Mouse (Mus musculus) urinary bladder, adult 2 months (tissue): ENCODE measurements around the gene C1qtnf5. TPM values are rescaled to one million over a fixed set of nuclear protein-coding genes. Genes with fewer than 3 reads are reported as not detected.
"Not testable (repeated sequence)": the region's sequence is repeated elsewhere in the genome, so short reads cannot be mapped to it uniquely, and the experiment has no call there.

Experiments used
- DNase-seq: peaks from one replicate; pipeline ENCODE4 v3.0.0; 2022; ENCODE audit warnings: low spot score
- polyA plus RNA-seq: library from polyadenylated mRNA; depleted of rRNA; stranded (reverse); fragments of >200 nt; gene quantifications from 2 replicates; pipeline ENCODE4 v1.2.3, GENCODE M21; 2012

The C1qtnf5 gene
- polyA plus RNA-seq, 1 experiment = 31.4 TPM

GRCm38 (mm10) chr9:44105781-44106180, 1.3 kb upstream of the C1qtnf5 start:
- DNase-seq = no peak

DNA sequence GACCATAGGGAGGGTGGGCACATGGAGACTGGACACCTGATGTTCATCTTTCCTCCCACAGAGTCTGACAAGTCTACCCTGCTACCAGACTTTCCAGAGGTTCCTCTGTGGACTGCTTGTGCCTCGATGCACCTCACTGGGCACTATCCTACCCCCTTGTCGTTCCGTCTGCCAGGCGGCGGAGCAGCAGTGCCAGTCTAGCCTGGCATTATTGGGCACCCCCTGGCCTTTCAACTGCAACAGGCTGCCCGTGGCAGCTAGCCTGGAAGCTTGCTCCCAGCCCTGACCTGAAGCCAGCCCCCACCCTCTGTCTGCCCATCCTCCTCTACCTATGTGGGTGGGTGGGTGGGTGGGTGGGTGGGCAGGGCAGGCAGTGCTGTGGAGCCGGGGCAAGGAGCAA, 863 bp upstream of the C1qtnf5 start:
- DNase-seq = no peak

- no peak for DNase-seq
Observed at GRCm38 (mm10) chr9:44106596-44106995, 449 bp upstream of the C1qtnf5 start.

- DNase-seq = no peak
Observed at GRCm38 (mm10) chr9:44107557-44108179, 623 bp downstream of the C1qtnf5 start.

DNA sequence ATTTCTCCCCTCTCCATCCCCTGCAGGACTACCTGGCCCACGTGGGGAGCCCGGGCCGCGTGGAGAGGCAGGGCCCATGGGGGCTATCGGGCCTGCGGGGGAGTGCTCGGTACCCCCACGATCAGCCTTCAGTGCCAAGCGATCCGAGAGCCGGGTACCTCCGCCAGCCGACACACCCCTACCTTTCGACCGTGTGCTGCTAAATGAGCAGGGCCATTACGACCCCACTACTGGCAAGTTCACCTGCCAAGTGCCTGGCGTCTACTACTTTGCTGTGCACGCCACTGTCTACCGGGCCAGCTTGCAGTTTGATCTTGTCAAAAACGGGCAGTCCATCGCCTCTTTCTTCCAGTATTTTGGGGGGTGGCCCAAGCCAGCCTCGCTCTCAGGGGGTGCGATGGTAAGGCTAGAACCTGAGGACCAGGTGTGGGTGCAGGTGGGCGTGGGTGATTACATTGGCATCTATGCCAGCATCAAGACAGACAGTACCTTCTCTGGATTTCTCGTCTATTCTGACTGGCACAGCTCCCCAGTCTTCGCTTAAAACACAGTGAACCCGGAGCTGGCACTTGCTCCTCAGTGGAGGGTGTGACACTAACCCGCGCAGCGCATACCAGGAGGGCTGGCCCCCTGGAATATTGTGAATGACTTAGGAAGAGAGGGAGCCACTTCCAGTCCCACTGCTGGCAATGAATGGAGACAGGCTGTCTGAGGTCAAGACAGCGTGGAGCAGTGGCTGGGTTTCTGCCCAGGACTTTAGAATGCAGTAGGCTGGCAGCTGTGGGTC, 1.4 kb downstream of the C1qtnf5 start:
- no peak for DNase-seq

DNA sequence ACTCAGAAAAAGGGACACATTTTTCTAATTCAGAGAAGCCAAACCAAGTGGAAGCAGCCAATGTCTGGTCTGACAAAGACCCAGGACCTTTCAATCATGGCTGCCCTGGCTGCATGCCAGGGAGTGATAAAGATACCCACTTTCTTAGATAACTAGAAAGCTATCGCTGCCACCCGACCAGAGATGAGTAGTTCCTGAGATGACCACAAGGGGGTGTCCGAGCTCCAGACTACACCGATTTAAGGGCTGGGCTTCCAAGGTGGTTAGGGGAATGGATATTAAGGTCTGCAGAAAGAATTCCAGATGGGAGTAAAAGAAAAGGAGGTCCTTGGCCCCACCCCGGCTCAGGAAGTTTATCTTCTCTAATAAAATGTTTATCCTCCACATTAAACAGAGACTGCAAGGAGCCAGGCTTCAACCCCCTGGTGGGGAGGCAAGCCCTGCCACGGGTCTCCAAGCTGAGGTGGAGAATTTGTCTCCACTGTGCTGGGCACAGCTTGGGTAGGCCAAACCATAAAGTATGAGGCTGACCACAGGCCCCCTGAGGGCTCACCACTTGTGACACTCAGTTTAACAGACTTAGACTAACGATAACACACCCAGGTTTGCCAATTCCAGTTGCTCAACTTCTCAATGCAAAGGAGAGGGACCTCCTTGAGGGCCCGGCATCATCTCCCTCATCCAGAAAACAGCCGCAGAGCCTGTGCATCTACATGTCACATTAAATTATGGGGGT, 2.5 kb downstream of the C1qtnf5 start:
- no peak for DNase-seq

DNA sequence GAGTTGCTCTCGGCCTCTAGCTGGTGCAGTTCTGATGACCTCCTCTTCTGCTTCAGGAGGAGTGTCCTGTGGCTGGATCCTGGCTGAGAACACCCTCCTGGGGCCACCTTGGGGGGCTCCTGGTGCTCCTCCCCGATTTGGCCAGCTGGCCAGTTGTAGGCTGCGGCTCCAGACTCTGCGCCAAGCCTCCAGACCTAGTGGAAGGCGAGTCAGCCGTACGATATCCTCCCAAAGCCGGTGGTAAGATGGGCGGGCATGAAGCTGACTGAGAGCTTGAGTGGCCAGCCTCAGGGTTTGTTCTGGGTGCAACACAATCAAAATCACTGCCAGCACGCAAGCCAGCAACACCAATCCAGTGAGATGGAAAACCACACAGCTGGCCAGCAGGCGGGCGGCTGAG, 4.9 kb downstream of the C1qtnf5 start:
- not testable (repeated sequence) for DNase-seq

DNA sequence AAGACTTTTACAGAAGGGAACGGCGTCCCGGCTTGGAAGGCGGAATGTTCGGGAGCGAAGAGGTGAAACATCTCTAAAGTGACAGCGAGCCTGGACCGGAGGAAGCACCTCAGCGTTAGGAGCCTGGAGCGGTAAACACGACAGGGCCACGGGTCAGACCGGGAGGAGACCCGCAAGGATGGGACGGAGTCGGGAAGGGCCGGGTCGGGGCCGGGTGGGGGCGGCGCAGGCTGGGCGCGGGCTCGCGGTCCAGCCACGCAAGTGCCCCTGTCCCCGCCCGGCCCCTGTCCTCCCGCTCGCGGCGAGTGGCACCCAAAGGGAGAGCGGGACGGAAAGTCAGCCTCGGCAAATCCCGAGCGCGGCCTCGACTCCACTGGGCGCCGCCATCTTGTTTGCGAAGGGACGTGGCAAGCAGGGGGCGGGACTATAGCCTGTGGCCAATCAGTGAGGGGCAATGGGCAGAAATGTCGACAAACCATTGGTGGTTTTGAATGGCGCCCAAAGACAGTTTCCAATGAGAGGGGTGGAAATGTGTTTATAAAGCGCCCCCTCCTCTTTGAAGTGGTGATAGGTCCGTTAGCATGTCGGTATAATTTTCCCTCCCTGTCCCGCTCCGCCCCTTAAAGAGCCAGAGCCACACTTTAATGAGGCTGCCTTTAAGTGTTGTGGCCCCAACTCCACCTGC, 6.2 kb downstream of the C1qtnf5 start, which contains the start of the genes Gm49380 and Rnf26:
Gene Gm49380 (minus strand): TSS at position 396 of the 685 bp plus-strand sequence.
Gene Rnf26 (minus strand): TSS at position 413 of the 685 bp plus-strand sequence.
- peak; percentile 83 for DNase-seq

DNA sequence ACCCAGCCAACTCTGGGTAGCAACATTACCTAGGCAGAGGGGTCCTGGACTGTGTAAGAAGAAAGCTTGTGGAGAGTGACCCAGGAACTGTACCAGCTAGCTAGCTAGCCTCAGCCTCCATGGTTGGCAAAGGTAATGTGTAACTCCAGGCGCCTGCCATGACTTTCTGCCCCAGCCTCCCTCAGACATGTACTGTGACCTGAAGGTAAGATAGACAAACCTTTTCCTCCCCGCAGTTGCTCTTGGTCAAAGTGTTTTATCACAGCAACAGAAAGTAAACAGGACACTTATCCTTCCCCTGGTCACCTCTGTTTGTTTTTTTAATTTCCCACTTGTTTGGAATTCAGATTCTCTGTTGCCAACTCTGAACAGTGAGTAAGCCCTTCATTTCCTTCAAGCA, 7.4 kb downstream of the C1qtnf5 start:
- no peak for DNase-seq

- DNase-seq = no peak
Observed at GRCm38 (mm10) chr9:44115599-44115998, 8.6 kb downstream of the C1qtnf5 start.

GRCm38 (mm10) chr9:44116182-44116581, 9.1 kb downstream of the C1qtnf5 start:
- no peak for DNase-seq

DNA sequence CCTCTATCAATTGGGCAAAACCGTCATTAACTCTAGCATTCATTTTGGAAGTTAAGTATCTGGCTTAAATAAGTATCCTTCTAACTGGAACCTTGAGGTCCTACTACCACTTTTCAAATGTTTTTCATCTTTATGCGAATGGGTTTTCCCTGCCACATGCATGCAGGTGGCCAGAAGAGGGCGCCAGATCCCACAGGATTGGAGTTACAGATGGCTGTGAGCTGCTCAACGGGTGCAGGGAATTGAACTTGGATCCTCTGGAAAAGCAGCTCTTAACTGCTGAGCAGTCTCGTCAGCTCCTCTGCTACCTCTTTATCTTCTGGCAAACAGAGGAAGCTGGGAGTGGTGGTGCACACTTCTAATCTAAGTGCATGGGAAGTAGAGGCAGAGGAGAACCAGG, 12.0 kb downstream of the C1qtnf5 start:
- no peak for DNase-seq

- no peak for DNase-seq
Observed at GRCm38 (mm10) chr9:44119948-44120465, 13.0 kb downstream of the C1qtnf5 start.

GRCm38 (mm10) chr9:44124317-44124716, 17.3 kb downstream of the C1qtnf5 start:
- DNase-seq = no peak

DNA sequence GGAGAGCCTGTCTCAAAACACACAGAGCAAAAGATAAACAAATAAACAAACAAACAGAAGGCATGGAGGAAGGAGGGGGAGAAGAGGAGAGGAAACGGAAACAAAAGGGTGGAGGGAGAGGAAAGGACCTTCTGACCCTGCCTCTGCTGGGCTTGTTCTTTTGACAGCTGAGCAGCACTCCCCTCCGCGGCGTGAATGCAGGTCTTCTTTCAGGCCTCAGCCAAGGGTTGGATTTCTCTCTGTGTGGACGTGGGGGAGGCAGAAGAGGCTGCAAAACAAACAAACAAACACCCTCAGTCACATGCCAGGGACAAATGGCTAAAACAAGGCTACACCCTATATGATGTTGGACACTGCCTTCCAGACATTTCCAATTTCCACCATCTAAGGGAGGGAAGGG, 18.0 kb downstream of the C1qtnf5 start:
- DNase-seq = no peak

DNA sequence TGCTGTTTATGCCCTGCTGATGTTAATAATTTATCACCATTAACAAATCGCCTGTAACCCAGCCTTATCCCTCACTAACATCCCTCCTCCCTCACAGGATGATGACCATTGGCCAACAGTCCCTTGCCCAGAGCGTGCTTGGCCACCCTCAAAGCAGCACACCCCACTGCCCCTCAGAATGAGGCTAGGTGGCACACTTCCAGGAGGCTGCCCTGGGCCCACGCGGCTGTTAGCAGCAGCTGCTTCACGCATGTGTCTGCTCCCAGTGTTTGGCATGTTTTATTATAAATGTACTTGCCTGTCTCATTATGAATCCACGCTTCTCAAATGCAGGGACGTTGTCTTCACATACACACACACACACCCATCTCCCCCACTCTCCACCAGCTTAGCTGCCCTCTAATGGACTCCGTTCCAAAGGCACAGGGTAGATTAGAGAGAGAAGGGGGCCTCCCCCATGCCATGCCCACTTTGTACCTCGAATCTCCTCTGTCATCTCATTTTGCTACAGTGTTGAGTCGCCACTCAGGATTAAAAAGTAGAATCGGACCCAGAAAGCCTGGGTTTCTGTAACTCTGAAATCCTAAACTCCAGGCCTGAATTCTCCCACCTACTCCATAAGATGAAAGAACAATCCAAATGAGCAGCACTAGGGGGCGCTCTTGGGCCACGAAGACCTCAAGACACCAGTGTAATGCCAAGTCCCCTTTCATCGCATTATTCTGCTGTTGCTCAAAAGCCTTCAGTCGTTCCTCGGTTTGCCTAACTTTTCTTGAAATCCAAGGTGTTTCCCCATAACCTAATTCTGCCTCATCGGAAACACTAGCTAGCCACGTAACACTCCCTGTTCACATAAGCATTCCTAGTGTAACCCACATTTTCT, 18.7 kb downstream of the C1qtnf5 start:
- no peak for DNase-seq

- DNase-seq = no peak
Observed at GRCm38 (mm10) chr9:44126746-44127145, 19.7 kb downstream of the C1qtnf5 start.

GRCm38 (mm10) chr9:44127351-44127801, 20.3 kb downstream of the C1qtnf5 start:
- no peak for DNase-seq

DNA sequence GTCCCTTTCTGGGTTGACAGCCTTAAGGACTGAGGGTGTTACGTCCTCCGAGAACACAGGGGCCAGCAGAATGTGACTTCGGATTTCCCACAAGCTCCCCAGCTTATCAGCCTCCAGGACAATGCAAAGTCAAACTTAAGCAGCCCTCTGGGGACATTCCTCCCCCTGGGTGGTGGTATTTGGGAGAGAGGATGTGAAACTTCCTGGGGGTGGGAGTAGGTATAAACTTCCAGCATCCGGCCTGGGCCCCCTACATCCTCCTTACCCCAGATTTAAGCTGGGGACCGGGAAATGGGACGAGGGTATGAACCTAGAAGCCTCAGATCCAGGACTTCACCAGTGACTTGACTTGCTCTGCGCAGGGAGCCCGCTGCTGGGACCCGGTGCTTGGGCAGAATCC, 22.6 kb downstream of the C1qtnf5 start:
- DNase-seq = no peak

DNA sequence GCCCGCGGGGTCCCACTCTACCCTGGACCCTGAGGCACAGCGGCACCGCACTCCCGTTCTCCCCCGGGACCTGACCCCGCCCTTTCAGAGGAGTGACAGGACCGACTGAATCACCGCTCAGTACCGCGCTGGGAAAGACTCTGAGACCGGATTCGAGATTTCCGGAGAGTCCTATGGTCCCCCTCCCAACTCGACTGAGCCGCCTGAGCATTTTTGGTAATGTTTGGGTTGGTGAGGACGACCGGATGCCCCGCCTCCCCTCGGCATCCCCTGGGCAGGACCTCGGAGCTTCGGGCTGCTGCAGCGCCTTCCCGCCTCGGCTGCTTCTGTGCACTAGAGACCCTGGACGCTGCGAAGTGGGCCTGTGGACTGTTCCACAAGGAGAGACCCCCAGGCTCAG, 23.0 kb downstream of the C1qtnf5 start:
- no peak for DNase-seq
